Comparison of ENCODE assay signal across 8 mouse cellular contexts in genomic region chr19:40611830-40612506, GRCm38 (mm10). TPM values are rescaled to one million over a fixed set of nuclear protein-coding genes. Genes with fewer than 3 reads are reported as not detected.
DNase-seq lines count a peak whose midpoint lies in the region; ATAC-seq and TF ChIP-seq lines count a peak whose summit lies in the region.

TSS of gene Tctn3 (minus strand) at chr19:40612233.
TSS of gene Entpd1 (plus strand) at chr19:40612366.

- no peaks in the 10 kb centered on the region; the same call in 1 of the 2 replicates for H3K4me1 ChIP-seq in bone marrow, adult 2 months (ENCODE audit: control insufficient read depth, insufficient read depth, low read length)
- peaks cover 9% of the 10 kb centered on the region; the same call in 1 of the 2 replicates for H3K4me1 ChIP-seq in embryonic facial prominence, embryonic 15.5 days
- peaks cover 4% of the 10 kb centered on the region; the same call in 1 of the 2 replicates for H3K4me1 ChIP-seq in limb, embryonic 14.5 days (ENCODE audit: control insufficient read depth, insufficient read depth, low read length)
- H3K4me1 ChIP-seq in midbrain, postnatal 0 days (ENCODE audit: insufficient read depth, low read length) = 0 out of 2 replicates have a peak, but pooled peaks cover 5% of the 10 kb centered on the region

- H3K4me3 ChIP-seq in bone marrow, adult 2 months (replicated peaks; ENCODE audit: control insufficient read depth, low read depth, low read length) = peak within 1 kb of the TSS; percentile 61
- peak within 1 kb of the TSS; percentile 86 for H3K4me3 ChIP-seq in embryonic facial prominence, embryonic 15.5 days (replicated peaks)
- peak within 1 kb of the TSS; percentile 64 for H3K4me3 ChIP-seq in limb, embryonic 14.5 days (replicated peaks; ENCODE audit: low read length)
- peak within 1 kb of the TSS; percentile 74 for H3K4me3 ChIP-seq in midbrain, postnatal 0 days (ENCODE audit: low read depth, low read length)

- peaks cover 24% of the 10 kb centered on the region for H3K36me3 ChIP-seq in embryonic facial prominence, embryonic 15.5 days
- peaks cover 19% of the 10 kb centered on the region for H3K36me3 ChIP-seq in limb, embryonic 14.5 days (ENCODE audit: control insufficient read depth, insufficient read depth, low read length)
- H3K36me3 ChIP-seq in midbrain, postnatal 0 days (ENCODE audit: insufficient read depth, low read length) = peaks cover 17% of the 10 kb centered on the region; the same call in 1 of the 2 replicates

- no peaks in the 10 kb centered on the region for H3K9me3 ChIP-seq in embryonic facial prominence, embryonic 15.5 days (replicated peaks)
- H3K9me3 ChIP-seq in limb, embryonic 14.5 days (ENCODE audit: control insufficient read depth, low read length) = no peaks in the 10 kb centered on the region
- no peaks in the 10 kb centered on the region for H3K9me3 ChIP-seq in midbrain, postnatal 0 days (ENCODE audit: low read length)

- H3K9ac ChIP-seq in embryonic facial prominence, embryonic 15.5 days = peak within 1 kb of the TSS; percentile 59
- peak within 1 kb of the TSS; percentile 58 for H3K9ac ChIP-seq in limb, embryonic 14.5 days (ENCODE audit: low read depth, low read length, severe bottlenecking)
- H3K9ac ChIP-seq in midbrain, postnatal 0 days (replicated peaks; ENCODE audit: low read length, poor library complexity, severe bottlenecking) = peak within 1 kb of the TSS; percentile 57

- peak; percentile 43; the same call in 1 of the 2 replicates for TF ChIP-seq POLR2A in bone marrow, adult 2 months (IDR thresholded peaks at IDR 0.05; ENCODE audit: borderline replicate concordance, control insufficient read depth, low read depth, low read length)
- no peak for TF ChIP-seq POLR2A in limb, embryonic 14.5 days (IDR thresholded peaks at IDR 0.05; ENCODE audit: borderline replicate concordance, extremely low read depth, insufficient read depth, insufficient read length)

- no peaks in the 10 kb centered on the region for H3K27me3 ChIP-seq in embryonic facial prominence, embryonic 15.5 days
- no peaks in the 10 kb centered on the region for H3K27me3 ChIP-seq in limb, embryonic 14.5 days (ENCODE audit: control insufficient read depth, insufficient read depth, low read length)
- H3K27me3 ChIP-seq in midbrain, postnatal 0 days (ENCODE audit: insufficient read depth, low read length) = no peaks in the 10 kb centered on the region

- under 1% methylated on average over 45 of the region's 45 CpGs for WGBS in bone marrow, adult 2 months
- under 1% methylated on average over 45 of the region's 45 CpGs for WGBS in embryonic facial prominence, embryonic 15.5 days
- under 1% methylated on average over 42 of the region's 45 CpGs for WGBS in limb, embryonic 14.5 days
- under 1% methylated on average over 45 of the region's 45 CpGs for WGBS in midbrain, postnatal 0 days

- H3K27ac ChIP-seq in bone marrow, adult 2 months (ENCODE audit: control insufficient read depth, insufficient read depth, low read depth, low read length, poor library complexity) = no peak within 1 kb of the TSS
- H3K27ac ChIP-seq in embryonic facial prominence, embryonic 15.5 days (replicated peaks) = no peak within 1 kb of the TSS
- H3K27ac ChIP-seq in limb, embryonic 14.5 days (replicated peaks; ENCODE audit: low read depth, low read length) = no peak within 1 kb of the TSS
- peak within 1 kb of the TSS; percentile 48; the same call in 1 of the 2 replicates for H3K27ac ChIP-seq in midbrain, postnatal 0 days (ENCODE audit: low read depth, low read length)

- peak; percentile 98 for DNase-seq in 416B (ENCODE audit: low read depth)
- DNase-seq in heart, adult 8-10 months (ENCODE audit: low spot score) = peak; percentile 96
- DNase-seq in kidney, adult 9 months = peak; percentile 97
- DNase-seq in limb, embryonic 14.5 days (ENCODE audit: low spot score) = peak; percentile 97
- DNase-seq in midbrain, postnatal 0 days (ENCODE audit: low spot score) = peak; percentile 99
- peak; percentile 86 to 94 for DNase-seq in spleen, postnatal 14 days (ENCODE audit: low spot score in 2 of 2)

- peak within 1 kb of the TSS; percentile 74 for H3K4me2 ChIP-seq in embryonic facial prominence, embryonic 15.5 days (replicated peaks)
- H3K4me2 ChIP-seq in limb, embryonic 14.5 days (replicated peaks; ENCODE audit: low read depth, low read length, severe bottlenecking) = peak within 1 kb of the TSS; percentile 67
- H3K4me2 ChIP-seq in midbrain, postnatal 0 days (ENCODE audit: low read depth, low read length, poor library complexity, severe bottlenecking) = peak within 1 kb of the TSS; percentile 77

- TF ChIP-seq CTCF in bone marrow, adult 2 months (IDR thresholded peaks at IDR 0.05; ENCODE audit: control insufficient read depth, insufficient read depth, low read length) = peak; percentile 96
- peak; percentile 100 for TF ChIP-seq CTCF in midbrain, postnatal 0 days (IDR thresholded peaks at IDR 0.05)

- ATAC-seq in embryonic facial prominence, embryonic 15.5 days (ENCODE audit: insufficient number of reproducible peaks, low FRiP score, low TSS enrichment, low read depth) = peak; percentile 100
- ATAC-seq in limb, embryonic 14.5 days (ENCODE audit: low FRiP score, low read depth) = peak; percentile 100
- peak; percentile 100 for ATAC-seq in midbrain, postnatal 0 days (ENCODE audit: low FRiP score)

RNA-seq across cellular contexts. Expression of gene Tctn3, which starts in this region (rescaled TPM):
- 1.2 and 2.7 TPM in 2 replicates for polyA plus RNA-seq in bone marrow, adult 2 months (2011; ENCODE audit: insufficient read depth, insufficient read length, low replicate concordance, missing spikeins)
- 13.9 TPM in 2 replicates for polyA plus RNA-seq in embryonic facial prominence, embryonic 15.5 days (2015; fragmentation: Nextera tagmentation; extraction: Ambion mirVana)
- 1 to 10 TPM; 4.6 to 7.9 (median 6.8) TPM for total RNA-seq in heart, adult 8-10 months (2022)
- polyA plus RNA-seq in limb, embryonic 14.5 days (2012; rRNA removed) = 17.0 and 22.3 TPM in 2 replicates
- 11.4 and 13.1 TPM in 2 replicates for polyA plus RNA-seq in limb, embryonic 14.5 days (2014; fragmentation: Nextera tagmentation; extraction: Ambion mirVana)
- 28.7 and 35.5 TPM in 2 replicates for total RNA-seq in midbrain, postnatal 0 days (2014; rRNA removed)
- 15.9 and 16.0 TPM in 2 replicates for polyA plus RNA-seq in midbrain, postnatal 0 days (2015; fragmentation: Nextera tagmentation; extraction: Ambion mirVana)

RNA-seq across cellular contexts. Expression of gene Entpd1, which starts in this region (rescaled TPM):
- polyA plus RNA-seq in bone marrow, adult 2 months (2011; ENCODE audit: insufficient read depth, insufficient read length, low replicate concordance, missing spikeins) = 9.9 and 17.6 TPM in 2 replicates
- polyA plus RNA-seq in embryonic facial prominence, embryonic 15.5 days (2015; fragmentation: Nextera tagmentation; extraction: Ambion mirVana) = 16.7 and 17.6 TPM in 2 replicates
- total RNA-seq in heart, adult 8-10 months (2022) = 10 to 100 TPM; 17.5 to 21.0 (median 19.8) TPM
- polyA plus RNA-seq in limb, embryonic 14.5 days (2012; rRNA removed) = 7.4 and 9.5 TPM in 2 replicates
- polyA plus RNA-seq in limb, embryonic 14.5 days (2014; fragmentation: Nextera tagmentation; extraction: Ambion mirVana) = 9.8 and 11.0 TPM in 2 replicates
- 9.6 and 13.3 TPM in 2 replicates for total RNA-seq in midbrain, postnatal 0 days (2014; rRNA removed)
- 6.9 and 7.3 TPM in 2 replicates for polyA plus RNA-seq in midbrain, postnatal 0 days (2015; fragmentation: Nextera tagmentation; extraction: Ambion mirVana)
